Mouse (Mus musculus) neutrophil, adult 5-6 weeks (primary cell): ENCODE measurements around the gene Cd177. TPM values are rescaled to one million over a fixed set of nuclear protein-coding genes. Genes with fewer than 3 reads are reported as not detected.
"Not testable (repeated sequence)": the region's sequence is repeated elsewhere in the genome, so short reads cannot be mapped to it uniquely, and the experiment has no call there.

Source experiments
- ATAC-seq: fragments of 151-379, 151-347 bp; 2 replicates; pipeline ENCODE4 v1.8.0; 2017; ENCODE audit warnings: mild to moderate bottlenecking, moderate TSS enrichment; ENCODE audit not compliant: insufficient number of reproducible peaks, poor library complexity, low FRiP score, severe bottlenecking; ENCODE audit errors: extremely low read depth
- total RNA-seq: library from RNA; stranded (forward); fragments of 200-1000 nt; gene quantifications from 2 replicates; pipeline ENCODE4 v1.2.3, GENCODE M21; 2017

Cd177 gene
- total RNA-seq, 1 experiment from 2014 or later: 40.7 TPM

GRCm38 (mm10) chr7:24697891-24698290, 62.2 kb downstream of the Cd177 start:
- not testable (repeated sequence) for ATAC-seq

Other genes with a start within 250 kb of the Cd177 start
- not detected in 2 replicates for gene AC161166.1, start 247.9 kb downstream of the Cd177 start, total RNA-seq
- gene Irgq, start 229.6 kb downstream of the Cd177 start, total RNA-seq: 12.4 and 14.0 TPM in 2 replicates
- not detected in 2 replicates for gene Pinlyp, start 214.2 kb downstream of the Cd177 start, total RNA-seq
- gene Xrcc1, start 214.0 kb downstream of the Cd177 start, total RNA-seq: 38.4 and 56.0 TPM in 2 replicates
- 5.8 and 6.1 TPM in 2 replicates for gene Ethe1, start 172.8 kb downstream of the Cd177 start, total RNA-seq
- not detected in 2 replicates for gene Zfp575, start 172.7 kb downstream of the Cd177 start, total RNA-seq
- 13.7 and 13.9 TPM in 2 replicates for gene Phldb3, start 149.5 kb downstream of the Cd177 start, total RNA-seq
- gene Lypd3, start 123.8 kb downstream of the Cd177 start, total RNA-seq: not detected in 2 replicates
- not detected in 2 replicates for gene Tex101, start 83.6 kb downstream of the Cd177 start, total RNA-seq
- not detected in 2 replicates for gene BC049730, start 51.1 kb downstream of the Cd177 start, total RNA-seq
- gene Gm4763, start 33.4 kb downstream of the Cd177 start, total RNA-seq: not detected in 2 replicates
- gene Ceacam10, start 16.9 kb upstream of the Cd177 start, total RNA-seq: 30.5 and 43.1 TPM in 2 replicates
- 5.2 and 7.1 TPM in 2 replicates for gene Gm9844, start 101.9 kb upstream of the Cd177 start, total RNA-seq
- gene Lypd4, start 109.6 kb upstream of the Cd177 start, total RNA-seq: not detected in 2 replicates
- not detected in 2 replicates for gene Dmrtc2, start 109.7 kb upstream of the Cd177 start, total RNA-seq
- 834 and 844 TPM in 2 replicates for gene Rps19, start 124.1 kb upstream of the Cd177 start, total RNA-seq
- gene Cd79a, start 137.1 kb upstream of the Cd177 start, total RNA-seq: 464 and 482 TPM in 2 replicates
- gene Arhgef1, start 142.6 kb upstream of the Cd177 start, total RNA-seq: 473 and 474 TPM in 2 replicates
- gene Gm4881, start 184.2 kb upstream of the Cd177 start, total RNA-seq: not detected in 2 replicates
- gene Rabac1, start 212.4 kb upstream of the Cd177 start, total RNA-seq: 201 and 229 TPM in 2 replicates
- gene Atp1a3, start 245.6 kb upstream of the Cd177 start, total RNA-seq: 60.2 and 66.9 TPM in 2 replicates